Mouse (Mus musculus) MEL (cell line): ENCODE data around the gene Zfp366.

Experiments used
- CTCF ChIP-seq, 3 experiments: IDR thresholded peaks in 2 of 3; conservative IDR thresholded peaks in 1 of 3; 2 replicates each; pipeline ENCODE4 v1.5.1; 2011 to 2012; ENCODE audit warnings: low read length in 3 of 3, low read depth in 2 of 3, mild to moderate bottlenecking in 2 of 3, improper control_type of control experiment in 1 of 3, inconsistent platforms in 1 of 3, mixed read lengths in 1 of 3, moderate library complexity in 1 of 3; ENCODE audit not compliant: control insufficient read depth in 1 of 3, insufficient read depth in 1 of 3, poor library complexity in 1 of 3, severe bottlenecking in 1 of 3
- E2F4 ChIP-seq: IDR thresholded peaks from 2 replicates; pipeline ENCODE4 v1.6.1; 2011; ENCODE audit warnings: low read depth, low read length, improper control_type of control experiment, borderline replicate concordance
- ELF1 ChIP-seq: IDR thresholded peaks from 2 replicates; pipeline ENCODE4 v1.6.1; 2014; ENCODE audit warnings: low read depth, mild to moderate bottlenecking, inconsistent platforms, low read length, improper control_type of control experiment, moderate library complexity
- EP300 ChIP-seq, 2 experiments: IDR thresholded peaks; 2 replicates each; pipeline ENCODE4 v1.6.1; 2011; ENCODE audit warnings: improper control_type of control experiment in 2 of 2, low read length in 2 of 2, low read depth in 1 of 2, mild to moderate bottlenecking in 1 of 2
- GABPA ChIP-seq: IDR thresholded peaks from 2 replicates; pipeline ENCODE4 v1.6.1; 2012; ENCODE audit warnings: low read depth, mild to moderate bottlenecking, inconsistent platforms, low read length, improper control_type of control experiment, moderate library complexity
- NRF1 ChIP-seq: IDR thresholded peaks from 2 replicates; pipeline ENCODE4 v1.6.1; 2014; ENCODE audit warnings: low read depth, mild to moderate bottlenecking, inconsistent platforms, low read length, improper control_type of control experiment, moderate library complexity; ENCODE audit not compliant: poor library complexity, insufficient read depth, severe bottlenecking
- POLR2A ChIP-seq, 2 experiments: IDR thresholded peaks; 2 replicates each; pipeline ENCODE4 v1.6.1; 2011 to 2012; ENCODE audit warnings: low read length in 2 of 2, mild to moderate bottlenecking in 2 of 2, control low read depth in 1 of 2, improper control_type of control experiment in 1 of 2, low read depth in 1 of 2, moderate library complexity in 1 of 2; ENCODE audit not compliant: control insufficient read depth in 1 of 2, insufficient read depth in 1 of 2, poor library complexity in 1 of 2
- POLR2AphosphoS5 ChIP-seq: IDR thresholded peaks from 2 replicates; pipeline ENCODE4 v1.6.1; 2012; ENCODE audit warnings: low read depth, borderline replicate concordance, mild to moderate bottlenecking, inconsistent platforms, low read length, moderate library complexity, mixed read lengths
- USF1 ChIP-seq: IDR thresholded peaks from 2 replicates; pipeline ENCODE4 v1.6.1; 2014; ENCODE audit warnings: low read depth, mild to moderate bottlenecking, inconsistent platforms, low read length, improper control_type of control experiment, moderate library complexity
- ZKSCAN1 ChIP-seq: IDR thresholded peaks from 2 replicates; pipeline ENCODE4 v1.6.1; 2012; ENCODE audit warnings: low read depth, mild to moderate bottlenecking, inconsistent platforms, low read length, improper control_type of control experiment, moderate library complexity

GRCm38 (mm10) chr13:99150626-99151025, 34.0 kb upstream of the Zfp366 start:
- no peak for TF ChIP-seq E2F4
- TF ChIP-seq CTCF (IDR thresholded peaks at IDR 0.05 in 2 of 3, conservative IDR thresholded peaks at IDR 0.05 in 1 of 3; ENCODE audit: control insufficient read depth in 1 of 3, insufficient read depth in 1 of 3, low read depth in 2 of 3, low read length in 3 of 3, poor library complexity in 1 of 3, severe bottlenecking in 1 of 3): no peak
- TF ChIP-seq POLR2AphosphoS5: no peak
- TF ChIP-seq GABPA: no peak
- no peak for TF ChIP-seq USF1
- TF ChIP-seq NRF1: no peak
- no peak for TF ChIP-seq POLR2A (IDR thresholded peaks at IDR 0.05; ENCODE audit: control insufficient read depth in 1 of 2, insufficient read depth in 1 of 2, low read depth in 1 of 2, low read length in 2 of 2, poor library complexity in 1 of 2)
- TF ChIP-seq ELF1: no peak
- TF ChIP-seq EP300 (IDR thresholded peaks at IDR 0.05; ENCODE audit: low read depth in 1 of 2, low read length in 2 of 2): no peak
- no peak for TF ChIP-seq ZKSCAN1
